Mouse (Mus musculus): ENCODE data around the gene Mmd. TPM values are rescaled to one million over a fixed set of nuclear protein-coding genes. Genes with fewer than 3 reads are reported as not detected.
"Not testable (repeated sequence)": the region's sequence is repeated elsewhere in the genome, so short reads cannot be mapped to it uniquely, and the experiment has no call there.

Mmd gene
- polyA plus RNA-seq, 1 experiment from 2014 or later = 91.2 TPM

DNA sequence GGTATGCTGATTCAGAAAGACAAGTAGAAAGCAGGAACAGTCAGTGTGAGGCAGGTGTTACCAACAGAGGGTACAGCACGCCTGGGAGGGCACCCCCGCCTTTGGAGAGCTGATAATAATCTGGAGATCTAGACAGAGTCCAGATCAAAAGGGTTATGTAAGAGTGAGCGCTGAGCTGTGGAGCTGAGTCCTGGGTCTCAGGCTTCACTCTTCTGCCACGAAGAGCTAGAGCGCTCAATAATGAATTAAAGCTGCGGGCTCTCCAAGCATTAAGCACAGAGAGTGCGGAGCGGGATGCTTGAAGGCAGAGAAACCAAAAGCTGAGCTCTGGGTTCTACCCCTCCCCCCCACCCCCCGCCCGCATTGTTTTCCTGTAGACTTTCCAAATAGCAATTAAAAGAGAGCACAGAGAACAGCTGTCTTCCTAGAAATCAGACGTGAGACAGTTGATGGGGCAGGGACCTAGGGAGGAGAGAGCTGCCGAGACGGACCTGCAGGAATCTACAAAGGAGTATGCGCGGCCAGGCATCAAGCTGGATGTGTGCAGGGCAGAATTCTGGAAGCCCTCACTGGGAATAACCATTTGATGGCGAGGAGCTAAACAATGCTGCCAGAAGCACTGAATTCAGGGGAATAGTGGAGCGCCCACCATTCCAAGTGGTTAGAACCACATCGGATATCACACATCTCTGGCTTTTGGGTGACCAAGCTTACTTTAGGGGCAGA, 20.3 kb downstream of the Mmd start:
- Histone ChIP-seq H3K27me3 (ENCODE audit: control insufficient read depth, insufficient read depth, low read length) (no peaks in the 10 kb centered on the region), H3K9ac (replicated peaks; ENCODE audit: low read length) (no peak overlapping the region), H3K27ac (replicated peaks; ENCODE audit: low read depth, low read length) (no peak overlapping the region), H3K36me3 (ENCODE audit: control insufficient read depth, insufficient read depth, low read length) (peaks cover 55% of the 10 kb centered on the region), H3K9me3 (ENCODE audit: control insufficient read depth, low read length) (no peaks in the 10 kb centered on the region), H3K4me3 (replicated peaks; ENCODE audit: low read depth, low read length) (no peak overlapping the region), H3K4me2 (ENCODE audit: low read length) (peak overlapping the region; percentile 19; the same call in 1 of the 2 replicates), H3K4me1 (ENCODE audit: control insufficient read depth, insufficient read depth, low read length) (peaks cover 8% of the 10 kb centered on the region)
- WGBS = 28% methylated on average over 18 of the region's 18 CpGs
- DNase-seq (peak; percentile 56), ATAC-seq (ENCODE audit: low FRiP score, low TSS enrichment) (no peak)

DNA sequence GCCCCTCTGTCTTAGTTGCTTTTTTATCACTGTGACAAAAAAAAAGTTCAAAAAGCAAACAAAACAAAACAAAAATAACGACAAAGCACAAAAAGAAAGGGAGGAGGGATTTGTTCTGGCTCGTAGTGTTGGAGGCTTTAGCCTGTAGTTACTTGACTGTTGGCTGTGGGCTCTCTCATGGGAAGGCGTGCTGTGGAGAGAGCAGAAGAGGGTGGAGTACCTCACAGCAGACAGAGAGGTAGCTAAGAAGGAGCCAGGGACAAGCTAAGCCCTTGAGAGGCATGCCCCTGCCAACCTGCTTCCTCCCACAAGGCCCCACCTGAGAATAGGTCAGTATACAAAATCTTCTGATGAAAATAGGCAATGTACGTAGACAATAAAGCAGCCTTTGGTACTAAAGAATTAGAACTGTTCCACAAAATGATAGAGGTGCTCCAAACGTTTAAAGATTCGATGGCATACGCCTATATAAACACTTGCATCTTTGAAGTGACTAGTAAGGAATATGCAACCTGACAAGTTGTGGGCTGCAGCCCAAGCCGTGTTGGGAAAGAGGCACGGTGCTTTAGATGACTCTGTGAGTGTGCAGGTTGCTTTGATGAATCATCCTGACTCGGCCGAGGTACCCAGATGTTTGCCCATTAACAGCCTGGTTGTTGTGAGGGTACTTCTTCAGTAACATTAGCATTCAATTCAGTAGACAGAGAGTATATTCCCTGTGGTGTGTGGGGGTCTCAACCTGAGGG, 21.0 kb downstream of the Mmd start:
- Histone ChIP-seq H3K27ac (replicated peaks; ENCODE audit: low read depth, low read length) (no peak overlapping the region), H3K4me1 (ENCODE audit: control insufficient read depth, insufficient read depth, low read length) (peaks cover 8% of the 10 kb centered on the region), H3K9me3 (ENCODE audit: control insufficient read depth, low read length) (no peaks in the 10 kb centered on the region), H3K36me3 (ENCODE audit: control insufficient read depth, insufficient read depth, low read length) (peaks cover 50% of the 10 kb centered on the region), H3K4me2 (ENCODE audit: low read length) (no peak overlapping the region), H3K4me3 (replicated peaks; ENCODE audit: low read depth, low read length) (no peak overlapping the region), H3K9ac (replicated peaks; ENCODE audit: low read length) (no peak overlapping the region), H3K27me3 (ENCODE audit: control insufficient read depth, insufficient read depth, low read length) (no peaks in the 10 kb centered on the region)
- 86% methylated on average over 11 of the region's 11 CpGs for WGBS
- DNase-seq (no peak), ATAC-seq (ENCODE audit: low FRiP score, low TSS enrichment) (no peak)

DNA sequence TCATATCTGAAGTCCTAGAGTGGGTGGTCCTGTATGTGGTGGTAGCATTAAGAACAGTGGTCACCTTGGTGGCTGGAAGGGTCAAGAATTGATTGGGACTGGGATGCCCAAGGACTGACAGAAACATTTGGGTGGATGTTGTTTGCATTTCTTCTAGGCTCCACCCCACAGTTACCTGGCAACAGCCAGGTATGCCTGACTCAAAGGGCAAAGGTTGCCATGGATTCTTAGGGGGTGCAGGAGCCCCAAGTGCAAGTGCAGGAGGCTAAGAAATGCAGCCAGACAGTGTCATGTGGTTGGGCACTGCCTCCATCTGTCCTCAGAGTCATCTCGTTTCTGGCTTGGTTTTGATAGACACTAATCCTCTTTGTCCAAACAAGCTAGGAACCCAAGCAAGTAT, 24.9 kb downstream of the Mmd start:
- ATAC-seq (ENCODE audit: low FRiP score, low TSS enrichment) (no peak), DNase-seq (no peak)
- Histone ChIP-seq H3K4me2 (ENCODE audit: low read length) (no peak overlapping the region), H3K27ac (replicated peaks; ENCODE audit: low read depth, low read length) (no peak overlapping the region), H3K27me3 (ENCODE audit: control insufficient read depth, insufficient read depth, low read length) (no peaks in the 10 kb centered on the region), H3K36me3 (ENCODE audit: control insufficient read depth, insufficient read depth, low read length) (peaks cover 40% of the 10 kb centered on the region), H3K4me3 (replicated peaks; ENCODE audit: low read depth, low read length) (no peak overlapping the region), H3K4me1 (ENCODE audit: control insufficient read depth, insufficient read depth, low read length) (peaks cover 4% of the 10 kb centered on the region), H3K9ac (replicated peaks; ENCODE audit: low read length) (no peak overlapping the region), H3K9me3 (ENCODE audit: control insufficient read depth, low read length) (no peaks in the 10 kb centered on the region)
- 36% methylated on average over 1 of the region's 1 CpGs for WGBS

DNA sequence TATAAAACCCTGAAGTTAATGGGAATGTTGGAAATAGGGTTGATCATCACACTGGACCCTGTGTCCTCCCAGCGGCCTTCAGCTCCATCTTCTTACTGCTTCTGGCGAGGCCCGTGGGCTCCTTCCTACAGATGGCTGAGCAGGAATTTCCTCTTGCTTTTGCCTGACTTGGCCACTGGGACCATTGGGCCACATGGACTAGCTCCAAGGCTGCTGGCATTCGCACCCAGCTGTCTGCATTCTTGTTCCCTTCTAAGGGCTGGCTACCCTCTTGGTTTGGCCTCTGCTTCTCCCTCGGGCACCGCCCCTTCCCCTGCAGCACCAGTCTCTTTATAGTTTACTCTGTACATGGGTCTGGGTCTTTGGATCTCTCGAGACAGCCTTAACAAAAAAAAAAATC, 26.4 kb downstream of the Mmd start:
- Histone ChIP-seq H3K9me3 (ENCODE audit: control insufficient read depth, low read length) (no peaks in the 10 kb centered on the region), H3K9ac (replicated peaks; ENCODE audit: low read length) (no peak overlapping the region), H3K36me3 (ENCODE audit: control insufficient read depth, insufficient read depth, low read length) (peaks cover 35% of the 10 kb centered on the region), H3K4me1 (ENCODE audit: control insufficient read depth, insufficient read depth, low read length) (no peaks in the 10 kb centered on the region), H3K27ac (replicated peaks; ENCODE audit: low read depth, low read length) (no peak overlapping the region), H3K4me3 (replicated peaks; ENCODE audit: low read depth, low read length) (no peak overlapping the region), H3K4me2 (ENCODE audit: low read length) (no peak overlapping the region), H3K27me3 (ENCODE audit: control insufficient read depth, insufficient read depth, low read length) (no peaks in the 10 kb centered on the region)
- ATAC-seq (ENCODE audit: low FRiP score, low TSS enrichment) (no peak), DNase-seq (no peak)
- 89% methylated on average over 7 of the region's 7 CpGs for WGBS

DNA sequence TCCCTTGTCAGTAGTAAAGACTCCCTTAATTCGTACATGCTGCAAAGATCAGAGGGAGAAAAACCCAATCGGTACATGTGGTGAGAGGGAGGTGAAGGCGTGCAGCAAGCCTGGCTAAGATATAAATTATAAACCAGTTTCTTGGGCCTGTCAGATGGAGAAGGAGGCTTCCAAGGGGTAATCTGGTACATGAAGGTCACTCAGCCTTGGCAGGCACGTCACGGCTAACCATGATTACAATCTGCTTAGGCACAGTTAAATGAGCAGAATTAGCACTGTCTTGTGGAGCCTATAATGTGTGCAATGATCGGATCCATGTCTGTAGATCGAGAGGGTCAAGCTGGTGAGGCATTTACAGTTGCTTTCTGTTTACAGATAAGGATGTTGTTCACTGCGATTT, 26.9 kb downstream of the Mmd start:
- no peak overlapping the region for H3K4me2 ChIP-seq (ENCODE audit: low read length)
- H3K9me3 ChIP-seq (ENCODE audit: control insufficient read depth, low read length) = no peaks in the 10 kb centered on the region
- H3K27ac ChIP-seq (replicated peaks; ENCODE audit: low read depth, low read length) = no peak overlapping the region
- DNase-seq (no peak), ATAC-seq (ENCODE audit: low FRiP score, low TSS enrichment) (no peak)
- no peaks in the 10 kb centered on the region for H3K4me1 ChIP-seq (ENCODE audit: control insufficient read depth, insufficient read depth, low read length)
- H3K27me3 ChIP-seq (ENCODE audit: control insufficient read depth, insufficient read depth, low read length) = no peaks in the 10 kb centered on the region
- no peak overlapping the region for H3K9ac ChIP-seq (replicated peaks; ENCODE audit: low read length)
- peaks cover 34% of the 10 kb centered on the region for H3K36me3 ChIP-seq (ENCODE audit: control insufficient read depth, insufficient read depth, low read length)
- H3K4me3 ChIP-seq (replicated peaks; ENCODE audit: low read depth, low read length) = no peak overlapping the region
- WGBS = 82% methylated on average over 8 of the region's 8 CpGs

DNA sequence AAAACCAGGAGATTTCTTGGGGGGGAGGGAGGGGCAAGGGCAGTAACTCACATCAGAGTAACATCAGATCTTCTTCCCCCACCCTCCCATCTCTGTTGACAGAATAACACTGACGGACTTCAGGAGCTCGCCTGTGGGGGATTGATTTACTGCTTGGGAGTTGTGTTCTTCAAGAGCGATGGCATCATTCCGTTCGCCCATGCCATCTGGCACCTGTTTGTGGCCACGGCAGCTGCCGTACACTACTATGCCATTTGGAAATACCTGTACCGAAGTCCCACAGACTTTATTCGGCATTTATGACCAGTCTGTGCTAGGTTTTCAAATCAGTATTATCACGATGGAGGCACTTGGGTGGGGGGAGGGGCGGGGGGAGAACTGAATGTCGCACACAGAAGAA, 27.3 kb downstream of the Mmd start:
- DNase-seq (no peak), ATAC-seq (ENCODE audit: low FRiP score, low TSS enrichment) (no peak)
- Histone ChIP-seq H3K27me3 (ENCODE audit: control insufficient read depth, insufficient read depth, low read length) (no peaks in the 10 kb centered on the region), H3K4me2 (ENCODE audit: low read length) (no peak overlapping the region), H3K36me3 (ENCODE audit: control insufficient read depth, insufficient read depth, low read length) (peaks cover 34% of the 10 kb centered on the region), H3K4me1 (ENCODE audit: control insufficient read depth, insufficient read depth, low read length) (no peaks in the 10 kb centered on the region), H3K9ac (replicated peaks; ENCODE audit: low read length) (no peak overlapping the region), H3K27ac (replicated peaks; ENCODE audit: low read depth, low read length) (no peak overlapping the region), H3K9me3 (ENCODE audit: control insufficient read depth, low read length) (no peaks in the 10 kb centered on the region), H3K4me3 (replicated peaks; ENCODE audit: low read depth, low read length) (no peak overlapping the region)
- 94% methylated on average over 12 of the region's 12 CpGs for WGBS

DNA sequence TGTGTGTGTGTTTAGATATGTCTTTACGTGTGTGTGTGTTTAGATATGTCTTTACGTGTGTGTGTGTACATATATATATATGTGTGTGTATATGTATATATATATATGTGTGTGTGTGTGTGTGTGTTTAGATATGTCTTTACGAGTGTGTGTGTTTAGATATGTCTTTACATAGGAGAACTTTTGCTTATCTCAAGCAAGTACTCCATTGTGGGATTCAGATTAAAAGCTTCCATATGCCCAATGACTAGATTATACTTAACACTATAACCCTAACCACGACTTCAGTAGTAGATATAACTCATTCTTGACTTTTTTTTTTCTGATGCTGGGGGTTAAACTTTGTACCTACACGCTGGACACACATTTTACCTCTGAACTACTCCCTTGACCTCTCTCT, 30.8 kb downstream of the Mmd start:
- ATAC-seq (ENCODE audit: low FRiP score, low TSS enrichment) (no peak), DNase-seq (no peak)
- H3K36me3 ChIP-seq (ENCODE audit: control insufficient read depth, insufficient read depth, low read length) = peaks cover 18% of the 10 kb centered on the region
- no peak overlapping the region for H3K4me3 ChIP-seq (replicated peaks; ENCODE audit: low read depth, low read length)
- WGBS = 91% methylated on average over 5 of the region's 5 CpGs
- no peak overlapping the region for H3K4me2 ChIP-seq (ENCODE audit: low read length)
- no peak overlapping the region for H3K27ac ChIP-seq (replicated peaks; ENCODE audit: low read depth, low read length)
- no peaks in the 10 kb centered on the region for H3K4me1 ChIP-seq (ENCODE audit: control insufficient read depth, insufficient read depth, low read length)
- H3K27me3 ChIP-seq (ENCODE audit: control insufficient read depth, insufficient read depth, low read length) = no peaks in the 10 kb centered on the region
- H3K9ac ChIP-seq (replicated peaks; ENCODE audit: low read length) = no peak overlapping the region
- no peaks in the 10 kb centered on the region for H3K9me3 ChIP-seq (ENCODE audit: control insufficient read depth, low read length)

DNA sequence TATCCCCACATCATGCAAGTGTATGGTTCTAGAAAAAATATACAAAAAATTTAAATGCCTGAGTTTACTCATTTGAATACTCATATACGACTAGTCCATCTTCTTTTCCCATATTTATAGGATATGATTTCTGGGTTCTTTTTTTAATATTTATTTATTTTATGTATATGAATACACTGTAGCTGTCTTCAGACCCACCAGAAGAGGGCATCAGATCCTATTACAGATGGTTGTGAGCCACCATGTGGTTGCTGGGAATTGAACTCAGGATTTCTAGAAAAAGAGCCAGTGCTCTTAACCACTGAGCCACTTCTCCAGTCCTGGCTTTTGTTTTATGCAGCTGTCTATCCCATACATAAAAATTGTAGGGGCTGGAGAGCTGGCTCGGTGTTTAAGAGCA, 32.7 kb downstream of the Mmd start:
- H3K4me3 ChIP-seq (replicated peaks; ENCODE audit: low read depth, low read length); H3K9ac ChIP-seq (replicated peaks; ENCODE audit: low read length); DNase-seq; H3K4me1 ChIP-seq (ENCODE audit: control insufficient read depth, insufficient read depth, low read length); ATAC-seq (ENCODE audit: low FRiP score, low TSS enrichment); H3K27me3 ChIP-seq (ENCODE audit: control insufficient read depth, insufficient read depth, low read length); H3K36me3 ChIP-seq (ENCODE audit: control insufficient read depth, insufficient read depth, low read length); H3K27ac ChIP-seq (replicated peaks; ENCODE audit: low read depth, low read length); H3K9me3 ChIP-seq (ENCODE audit: control insufficient read depth, low read length); H3K4me2 ChIP-seq (ENCODE audit: low read length): not testable (repeated sequence)
- WGBS = 91% methylated on average over 2 of the region's 2 CpGs

DNA sequence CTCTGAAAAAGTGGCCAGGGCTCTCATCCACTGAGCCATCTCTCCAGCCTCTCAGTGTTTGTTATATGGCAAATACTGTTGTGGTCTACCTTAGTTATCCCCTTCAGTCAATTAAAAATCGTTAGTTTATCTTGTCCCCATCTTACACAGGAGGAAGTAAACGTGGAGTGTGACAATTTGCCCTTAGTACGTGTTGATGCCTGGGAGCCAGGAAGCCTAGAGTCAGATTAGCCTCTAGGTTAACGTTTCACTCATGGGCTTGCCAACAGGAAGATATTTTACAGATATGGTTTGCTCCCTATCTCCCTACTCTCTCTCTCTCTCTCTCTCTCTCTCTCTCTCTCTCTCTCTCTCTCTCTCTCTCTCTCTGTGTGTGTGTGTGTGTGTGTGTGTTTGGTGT, 33.9 kb downstream of the Mmd start:
- H3K27ac ChIP-seq (replicated peaks; ENCODE audit: low read depth, low read length) = no peak overlapping the region
- H3K9ac ChIP-seq (replicated peaks; ENCODE audit: low read length) = no peak overlapping the region
- no peak overlapping the region for H3K4me3 ChIP-seq (replicated peaks; ENCODE audit: low read depth, low read length)
- no peaks in the 10 kb centered on the region for H3K4me1 ChIP-seq (ENCODE audit: control insufficient read depth, insufficient read depth, low read length)
- H3K9me3 ChIP-seq (ENCODE audit: control insufficient read depth, low read length) = no peaks in the 10 kb centered on the region
- no peaks in the 10 kb centered on the region for H3K27me3 ChIP-seq (ENCODE audit: control insufficient read depth, insufficient read depth, low read length)
- WGBS = 78% methylated on average over 4 of the region's 4 CpGs
- no peak overlapping the region for H3K4me2 ChIP-seq (ENCODE audit: low read length)
- DNase-seq = no peak
- H3K36me3 ChIP-seq (ENCODE audit: control insufficient read depth, insufficient read depth, low read length) = no peaks in the 10 kb centered on the region
- no peak for ATAC-seq (ENCODE audit: low FRiP score, low TSS enrichment)

Measured in midbrain, embryonic 14.5 days (tissue).